Mouse (Mus musculus) erythroblast, embryonic 14.5 days (primary cell): ENCODE data around the gene Prkab2. TPM values are rescaled to one million over a fixed set of nuclear protein-coding genes. Genes with fewer than 3 reads are reported as not detected.

ENCODE experiments used
- H3K27me3 ChIP-seq: 2 replicates; pipeline ENCODE4 v1.6.1; 2012; ENCODE audit warnings: inconsistent platforms; ENCODE audit not compliant: control insufficient read depth
- H3K36me3 ChIP-seq: 2 replicates; pipeline ENCODE4 v1.6.1; 2012; ENCODE audit warnings: mild to moderate bottlenecking, inconsistent platforms; ENCODE audit not compliant: control insufficient read depth
- H3K4me1 ChIP-seq: 2 replicates; pipeline ENCODE4 v1.6.1; 2012; ENCODE audit warnings: inconsistent platforms; ENCODE audit not compliant: control insufficient read depth
- H3K4me3 ChIP-seq: replicated peaks from 2 replicates; pipeline ENCODE3; 2012; ENCODE audit warnings: moderate library complexity, mild to moderate bottlenecking, inconsistent platforms
- H3K9me3 ChIP-seq: 2 replicates; pipeline ENCODE4 v1.6.1; 2012; ENCODE audit warnings: low read length, inconsistent platforms, mixed read lengths; ENCODE audit not compliant: control insufficient read depth
- GATA1 ChIP-seq: IDR thresholded peaks from 2 replicates; pipeline ENCODE4 v1.6.1; 2012; ENCODE audit warnings: low read length, inconsistent platforms, mixed read lengths
- TAL1 ChIP-seq: IDR thresholded peaks from 3 replicates; pipeline ENCODE4 v1.6.1; 2012; ENCODE audit warnings: low read length, inconsistent platforms, mixed read lengths
- polyA plus RNA-seq: library from polyadenylated mRNA; stranded (reverse); fragments of >175 nt; gene quantifications from 2 replicates; pipeline ENCODE4 v1.2.3, GENCODE M21; 2012

Prkab2 gene
- polyA plus RNA-seq, 1 experiment = 0.01 TPM

- Histone ChIP-seq H3K4me3 (peak overlapping the region; percentile 54), H3K36me3 (no peaks in the 10 kb centered on the region), H3K9me3 (no peaks in the 10 kb centered on the region), H3K27me3 (peaks cover 42% of the 10 kb centered on the region), H3K4me1 (peaks cover 20% of the 10 kb centered on the region)
- TF ChIP-seq GATA1 (no peak), TAL1 (no peak)
Observed at GRCm38 (mm10) chr3:97682159-97682502, 24.1 kb downstream of the Prkab2 start.

GRCm38 (mm10) chr3:97682576-97682975 lies 24.6 kb downstream of the Prkab2 start:
- Histone ChIP-seq H3K9me3 (no peaks in the 10 kb centered on the region), H3K27me3 (peaks cover 42% of the 10 kb centered on the region), H3K4me1 (peaks cover 20% of the 10 kb centered on the region), H3K4me3 (no peak overlapping the region), H3K36me3 (no peaks in the 10 kb centered on the region)
- no peak for TF ChIP-seq TAL1
- no peak for TF ChIP-seq GATA1

- Histone ChIP-seq H3K27me3 (peaks cover 42% of the 10 kb centered on the region), H3K9me3 (no peaks in the 10 kb centered on the region), H3K36me3 (no peaks in the 10 kb centered on the region), H3K4me3 (no peak overlapping the region), H3K4me1 (peaks cover 20% of the 10 kb centered on the region)
- no peak for TF ChIP-seq TAL1
- no peak for TF ChIP-seq GATA1
Observed at GRCm38 (mm10) chr3:97683560-97684195, 25.7 kb downstream of the Prkab2 start.

- Histone ChIP-seq H3K9me3 (no peaks in the 10 kb centered on the region), H3K27me3 (peaks cover 30% of the 10 kb centered on the region), H3K36me3 (no peaks in the 10 kb centered on the region; the same call in 1 of the 2 replicates), H3K4me3 (no peak overlapping the region), H3K4me1 (peaks cover 8% of the 10 kb centered on the region)
- TF ChIP-seq GATA1 (no peak), TAL1 (no peak)
Observed at GRCm38 (mm10) chr3:97686372-97687117, 28.6 kb downstream of the Prkab2 start.

GRCm38 (mm10) chr3:97689289-97689688 lies 31.3 kb downstream of the Prkab2 start:
- Histone ChIP-seq H3K9me3 (no peaks in the 10 kb centered on the region), H3K4me1 (no peaks in the 10 kb centered on the region), H3K36me3 (no peaks in the 10 kb centered on the region; the same call in 1 of the 2 replicates), H3K27me3 (peaks cover 4% of the 10 kb centered on the region), H3K4me3 (no peak overlapping the region)
- TF ChIP-seq GATA1 = no peak
- TF ChIP-seq TAL1 = no peak

GRCm38 (mm10) chr3:97690590-97690989 lies 32.6 kb downstream of the Prkab2 start:
- Histone ChIP-seq H3K27me3 (no peaks in the 10 kb centered on the region), H3K4me3 (no peak overlapping the region), H3K9me3 (no peaks in the 10 kb centered on the region), H3K4me1 (no peaks in the 10 kb centered on the region), H3K36me3 (no peaks in the 10 kb centered on the region; the same call in 1 of the 2 replicates)
- TF ChIP-seq GATA1 (no peak), TAL1 (no peak)

GRCm38 (mm10) chr3:97691443-97692017 lies 33.5 kb downstream of the Prkab2 start:
- Histone ChIP-seq H3K4me1 (no peaks in the 10 kb centered on the region), H3K36me3 (no peaks in the 10 kb centered on the region; the same call in 1 of the 2 replicates), H3K27me3 (no peaks in the 10 kb centered on the region), H3K4me3 (no peak overlapping the region), H3K9me3 (no peaks in the 10 kb centered on the region)
- TF ChIP-seq TAL1 (no peak), GATA1 (no peak)

- Histone ChIP-seq H3K4me3 (no peak overlapping the region), H3K36me3 (no peaks in the 10 kb centered on the region; the same call in 1 of the 2 replicates), H3K4me1 (no peaks in the 10 kb centered on the region), H3K27me3 (no peaks in the 10 kb centered on the region), H3K9me3 (no peaks in the 10 kb centered on the region)
- TF ChIP-seq TAL1 (no peak), GATA1 (no peak)
Observed at GRCm38 (mm10) chr3:97693806-97694205, 35.8 kb downstream of the Prkab2 start.

GRCm38 (mm10) chr3:97696866-97697265 lies 38.9 kb downstream of the Prkab2 start:
- no peak for TF ChIP-seq TAL1
- TF ChIP-seq GATA1 = no peak
- no peaks in the 10 kb centered on the region for H3K4me1 ChIP-seq
- no peaks in the 10 kb centered on the region for H3K27me3 ChIP-seq
- H3K36me3 ChIP-seq = no peaks in the 10 kb centered on the region; the same call in 1 of the 2 replicates
- no peak overlapping the region for H3K4me3 ChIP-seq
- H3K9me3 ChIP-seq = no peaks in the 10 kb centered on the region
